Mouse (Mus musculus) forebrain, embryonic 14.5 days (tissue): ENCODE data around the gene Snx22. TPM values are rescaled to one million over a fixed set of nuclear protein-coding genes. Genes with fewer than 3 reads are reported as not detected.

Source experiments
- ATAC-seq: fragments of 200-750 bp; cut with Nextera tagmentation; 2 replicates; pipeline ENCODE4 v1.8.0; 2017; ENCODE audit warnings: mild to moderate bottlenecking, moderate library complexity
- DNase-seq: peaks from one replicate; pipeline ENCODE4 v3.0.0-alpha.2; 2015; ENCODE audit warnings: low spot score
- H3K27ac ChIP-seq: fragments of 300-500 bp; sonication (generic); 2 replicates; pipeline ENCODE4 v1.5.1; 2014; ENCODE audit warnings: low read depth, mild to moderate bottlenecking, control low read depth, low read length, moderate library complexity
- H3K27me3 ChIP-seq: fragments of 300-500 bp; sonication (generic); replicated peaks from 2 replicates; pipeline ENCODE4 v1.6.1; 2014; ENCODE audit warnings: low read length, control low read depth, mixed read lengths; ENCODE audit not compliant: control insufficient read depth, insufficient read depth
- H3K36me3 ChIP-seq: fragments of 300-500 bp; sonication (generic); 2 replicates; pipeline ENCODE4 v1.6.1; 2014; ENCODE audit warnings: low read length, control low read depth; ENCODE audit not compliant: control insufficient read depth, insufficient read depth
- H3K4me1 ChIP-seq: fragments of 300-500 bp; sonication (generic); 2 replicates; pipeline ENCODE4 v1.6.1; 2014; ENCODE audit warnings: antibody characterized with exemption, low read length, control low read depth; ENCODE audit not compliant: control insufficient read depth, insufficient read depth
- H3K4me2 ChIP-seq: fragments of 300-500 bp; sonication (generic); 2 replicates; pipeline ENCODE4 v1.6.1; 2014; ENCODE audit warnings: mild to moderate bottlenecking, control low read depth, low read length
- H3K4me3 ChIP-seq: fragments of 300-500 bp; sonication (generic); 2 replicates; pipeline ENCODE4 v1.5.1; 2014; ENCODE audit warnings: low read depth, low read length, control low read depth
- H3K9ac ChIP-seq: fragments of 300-500 bp; sonication (generic); 2 replicates; pipeline ENCODE4 v1.6.1; 2014; ENCODE audit warnings: mild to moderate bottlenecking, low read length, control low read depth, moderate library complexity
- H3K9me3 ChIP-seq: fragments of 300-500 bp; sonication (generic); replicated peaks from 2 replicates; pipeline ENCODE4 v1.6.1; 2016; ENCODE audit warnings: low read length, control low read depth, mixed read lengths; ENCODE audit not compliant: control insufficient read depth
- WGBS: fragments of 180-500 bp; shearing (Covaris S2); extraction: QIAGEN DNeasy Blood & Tissue Kit; methylation state at CpG from one replicate; pipeline ENCODE4 v1.1.7; 2014; 5-methylcytosine and 5-hydroxymethylcytosine counted together
- polyA plus RNA-seq: library from polyadenylated mRNA; unstranded; fragments of >200 nt; fragmentation: Nextera tagmentation; extraction: Ambion mirVana; gene quantifications from 2 replicates; pipeline ENCODE4 v1.2.1, GENCODE M21; 2014

The Snx22 gene
- polyA plus RNA-seq, 1 experiment from 2014 or later: 3.6 TPM

GRCm38 (mm10) chr9:66064316-66064715 lies 5.2 kb downstream of the Snx22 start:
- peaks cover 16% of the 10 kb centered on the region for H3K4me1 ChIP-seq
- H3K27ac ChIP-seq: no peak overlapping the region
- no peaks in the 10 kb centered on the region for H3K9me3 ChIP-seq
- no peaks in the 10 kb centered on the region; the same call in 1 of the 2 replicates for H3K27me3 ChIP-seq
- H3K4me2 ChIP-seq: no peak overlapping the region
- ATAC-seq: no peak
- no peak overlapping the region for H3K4me3 ChIP-seq
- WGBS: 92% methylated on average over 11 of the region's 11 CpGs
- no peak overlapping the region for H3K9ac ChIP-seq
- no peak for DNase-seq
- peaks cover 45% of the 10 kb centered on the region for H3K36me3 ChIP-seq

- no peaks in the 10 kb centered on the region for H3K9me3 ChIP-seq
- no peak for ATAC-seq
Observed at GRCm38 (mm10) chr9:66063446-66063845, 6.1 kb downstream of the Snx22 start.

GRCm38 (mm10) chr9:66061656-66062055 lies 7.9 kb downstream of the Snx22 start:
- Histone ChIP-seq H3K36me3 (peaks cover 41% of the 10 kb centered on the region), H3K4me1 (peaks cover 12% of the 10 kb centered on the region), H3K4me2 (peak overlapping the region; percentile 80), H3K27ac (peak overlapping the region; percentile 71), H3K9ac (no peak overlapping the region; the same call in 1 of the 2 replicates), H3K9me3 (no peaks in the 10 kb centered on the region), H3K27me3 (no peaks in the 10 kb centered on the region), H3K4me3 (peak overlapping the region; percentile 79)
- 66% methylated on average over 3 of the region's 3 CpGs for WGBS
- DNase-seq: peak; percentile 41
- ATAC-seq: no peak

More at GRCm38 (mm10) chr9:66063446-66063845, 6.1 kb downstream of the Snx22 start:
- H3K4me1 ChIP-seq: peaks cover 12% of the 10 kb centered on the region
- WGBS: 93% methylated on average over 3 of the region's 3 CpGs
- DNase-seq: no peak
- H3K9ac ChIP-seq: no peak overlapping the region
- peaks cover 45% of the 10 kb centered on the region for H3K36me3 ChIP-seq
- no peak overlapping the region for H3K4me2 ChIP-seq
- H3K27ac ChIP-seq: no peak overlapping the region
- H3K27me3 ChIP-seq: no peaks in the 10 kb centered on the region
- H3K4me3 ChIP-seq: no peak overlapping the region

- peaks cover 12% of the 10 kb centered on the region for H3K4me1 ChIP-seq
- peak overlapping the region; percentile 71 for H3K27ac ChIP-seq
- H3K9me3 ChIP-seq: no peaks in the 10 kb centered on the region
- 24% methylated on average over 4 of the region's 4 CpGs for WGBS
- DNase-seq: peak; percentile 65
- peak overlapping the region; percentile 80 for H3K4me2 ChIP-seq
- peak overlapping the region; percentile 79 for H3K4me3 ChIP-seq
- H3K27me3 ChIP-seq: no peaks in the 10 kb centered on the region
- peak overlapping the region; percentile 70 for H3K9ac ChIP-seq
- ATAC-seq: no peak
- peaks cover 34% of the 10 kb centered on the region for H3K36me3 ChIP-seq
Observed at GRCm38 (mm10) chr9:66060986-66061385, 8.5 kb downstream of the Snx22 start.

GRCm38 (mm10) chr9:66060308-66060647 lies 9.2 kb downstream of the Snx22 start:
- H3K36me3 ChIP-seq: peaks cover 27% of the 10 kb centered on the region
- WGBS: under 1% methylated on average over 20 of the region's 20 CpGs
- peak overlapping the region; percentile 80 for H3K4me2 ChIP-seq
- peaks cover 12% of the 10 kb centered on the region for H3K4me1 ChIP-seq
- H3K27me3 ChIP-seq: no peaks in the 10 kb centered on the region
- DNase-seq (no peak), ATAC-seq (peak; percentile 62)
- H3K9ac ChIP-seq: peak overlapping the region; percentile 70
- peak overlapping the region; percentile 77 for H3K27ac ChIP-seq
- no peaks in the 10 kb centered on the region for H3K9me3 ChIP-seq
- H3K4me3 ChIP-seq: peak overlapping the region; percentile 79

- Histone ChIP-seq H3K4me1 (peaks cover 12% of the 10 kb centered on the region), H3K36me3 (peaks cover 24% of the 10 kb centered on the region), H3K9me3 (no peaks in the 10 kb centered on the region), H3K4me2 (peak within 1 kb of the TSS; percentile 80), H3K27ac (peak within 1 kb of the TSS; percentile 77), H3K4me3 (peak within 1 kb of the TSS; percentile 79), H3K9ac (peak within 1 kb of the TSS; percentile 70), H3K27me3 (no peaks in the 10 kb centered on the region)
- DNase-seq: peak; percentile 98
- under 1% methylated on average over 49 of the region's 51 CpGs for whole genome bisulfite sequencing
- ATAC-seq: peak; percentile 98
Observed at GRCm38 (mm10) chr9:66059583-66060307, 9.8 kb downstream of the Snx22 start, which contains the start of gene Ppib. TSS of gene Ppib (plus strand) at chr9:66060222.

GRCm38 (mm10) chr9:66053620-66054019 lies 15.9 kb downstream of the Snx22 start:
- 29% methylated on average over 1 of the region's 1 CpGs for WGBS
- Histone ChIP-seq H3K4me2 (no peak overlapping the region), H3K4me1 (no peaks in the 10 kb centered on the region)

GRCm38 (mm10) chr9:66052731-66053130 lies 16.8 kb downstream of the Snx22 start:
- no peaks in the 10 kb centered on the region for H3K4me1 ChIP-seq
- ATAC-seq (no peak), DNase-seq (no peak)
- no peak overlapping the region for H3K27ac ChIP-seq
- no peaks in the 10 kb centered on the region for H3K9me3 ChIP-seq
- no peak overlapping the region for H3K4me3 ChIP-seq
- H3K9ac ChIP-seq: no peak overlapping the region
- no peaks in the 10 kb centered on the region for H3K27me3 ChIP-seq
- WGBS: 92% methylated on average over 1 of the region's 1 CpGs
- H3K4me2 ChIP-seq: no peak overlapping the region
- no peaks in the 10 kb centered on the region for H3K36me3 ChIP-seq

More at GRCm38 (mm10) chr9:66053620-66054019, 15.9 kb downstream of the Snx22 start:
- H3K9ac ChIP-seq: no peak overlapping the region
- H3K27ac ChIP-seq: no peak overlapping the region
- no peaks in the 10 kb centered on the region for H3K9me3 ChIP-seq
- no peak overlapping the region for H3K4me3 ChIP-seq
- no peak for DNase-seq
- no peaks in the 10 kb centered on the region for H3K36me3 ChIP-seq
- ATAC-seq: no peak
- no peaks in the 10 kb centered on the region for H3K27me3 ChIP-seq

GRCm38 (mm10) chr9:66051493-66051892 lies 18.0 kb downstream of the Snx22 start:
- Histone ChIP-seq H3K27ac (no peak overlapping the region), H3K36me3 (no peaks in the 10 kb centered on the region), H3K27me3 (no peaks in the 10 kb centered on the region), H3K4me3 (no peak overlapping the region), H3K4me2 (no peak overlapping the region), H3K9me3 (no peaks in the 10 kb centered on the region), H3K9ac (no peak overlapping the region), H3K4me1 (no peaks in the 10 kb centered on the region)
- DNase-seq: no peak
- 67% methylated on average over 4 of the region's 4 CpGs for WGBS
- ATAC-seq: no peak
